Mouse (Mus musculus) small intestine, adult 2 months (tissue): ENCODE data around the gene Wdr60.

Experiments
- CTCF ChIP-seq: fragments of 200-500 bp; IDR thresholded peaks from 2 replicates; pipeline ENCODE4 v1.5.1; 2012; ENCODE audit warnings: low read depth, mild to moderate bottlenecking, control low read depth, inconsistent platforms, low read length, moderate library complexity, mixed read lengths; ENCODE audit not compliant: insufficient replicate concordance, insufficient read length; ENCODE audit errors: extremely low read depth
- POLR2A ChIP-seq: fragments of 200-500 bp; IDR thresholded peaks from 2 replicates; pipeline ENCODE4 v1.6.1; 2012; ENCODE audit warnings: low read depth, mild to moderate bottlenecking, control low read depth, inconsistent platforms, low read length, moderate library complexity

- TF ChIP-seq POLR2A (no peak), CTCF (no peak)
Observed at GRCm38 (mm10) chr12:116159223-116159622, 103.6 kb downstream of the Wdr60 start.
